Mouse (Mus musculus): ENCODE results near the gene Zar1l. TPM values are rescaled to one million over a fixed set of nuclear protein-coding genes. Genes with fewer than 3 reads are reported as not detected.

Gene Zar1l
- polyA plus RNA-seq, 1 experiment from 2014 or later, result not detected

DNA sequence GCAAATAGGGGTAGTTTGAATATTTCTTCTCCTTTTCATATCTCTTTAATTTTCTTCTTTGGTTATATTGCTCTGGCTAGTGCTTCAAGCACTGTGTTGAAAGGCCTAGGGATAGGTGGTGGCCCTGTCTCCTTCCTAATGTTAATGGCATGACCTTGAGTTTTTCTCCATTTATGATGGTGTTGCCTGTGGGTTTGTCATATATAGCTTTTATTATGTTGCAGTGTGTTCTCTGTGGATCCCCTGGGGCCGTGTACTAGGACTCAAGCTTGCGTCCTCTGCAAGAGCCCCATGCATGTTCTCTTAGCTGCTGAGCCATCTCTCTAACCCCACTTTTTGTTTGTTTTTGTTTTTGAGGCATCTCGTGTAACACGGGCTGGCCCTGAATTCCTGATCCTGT is 40.6 kb downstream of the Zar1l start:
- H3K27me3 ChIP-seq (ENCODE audit: control insufficient read depth, insufficient read depth, low read length), result no peaks in the 10 kb centered on the region
- no peaks in the 10 kb centered on the region for H3K9me3 ChIP-seq (replicated peaks; ENCODE audit: control insufficient read depth, low read length)
- ATAC-seq (replicated peaks; ENCODE audit: insufficient number of reproducible peaks, low FRiP score, low TSS enrichment, low read depth) (no peak), DNase-seq (ENCODE audit: low spot score) (no peak)
- H3K36me3 ChIP-seq (replicated peaks; ENCODE audit: control insufficient read depth, insufficient read depth, low read depth, low read length), result no peaks in the 10 kb centered on the region
- H3K27ac ChIP-seq (replicated peaks; ENCODE audit: low read depth, low read length), result no peak overlapping the region
- 62% methylated on average over 4 of the region's 4 CpGs for WGBS
- no peak overlapping the region for H3K9ac ChIP-seq (replicated peaks; ENCODE audit: low read length)
- no peaks in the 10 kb centered on the region for H3K4me1 ChIP-seq (ENCODE audit: control insufficient read depth, insufficient read depth, low read length)
- no peak overlapping the region for H3K4me2 ChIP-seq (ENCODE audit: low read depth, low read length)
- no peak overlapping the region for H3K4me3 ChIP-seq (ENCODE audit: low read depth, low read length)

DNA sequence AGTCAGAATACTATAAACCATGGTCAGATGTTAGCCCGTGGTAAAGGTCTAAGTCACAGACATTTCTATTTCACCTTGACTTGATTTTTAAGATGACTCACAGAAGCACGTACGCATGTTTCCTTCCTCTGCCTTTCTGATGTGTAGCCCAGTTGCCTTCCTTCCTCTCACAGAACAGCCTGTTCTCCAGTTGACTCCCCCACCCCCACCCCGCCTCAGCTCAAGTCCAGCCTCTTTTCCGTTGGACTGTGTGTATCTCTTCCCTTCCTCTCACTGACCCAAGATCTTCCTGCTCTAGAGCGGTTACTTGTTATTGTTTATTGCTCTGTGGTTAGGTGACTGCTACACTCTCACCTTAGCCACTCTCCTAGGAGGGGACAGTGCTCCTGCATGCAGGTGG is 49.5 kb downstream of the Zar1l start:
- H3K9ac ChIP-seq (replicated peaks; ENCODE audit: low read length), result no peak overlapping the region
- 64% methylated on average over 6 of the region's 6 CpGs for WGBS
- no peaks in the 10 kb centered on the region for H3K4me1 ChIP-seq (ENCODE audit: control insufficient read depth, insufficient read depth, low read length)
- DNase-seq (ENCODE audit: low spot score) (no peak), ATAC-seq (replicated peaks; ENCODE audit: insufficient number of reproducible peaks, low FRiP score, low TSS enrichment, low read depth) (no peak)
- no peak overlapping the region for H3K4me3 ChIP-seq (ENCODE audit: low read depth, low read length)
- H3K9me3 ChIP-seq (replicated peaks; ENCODE audit: control insufficient read depth, low read length), result no peaks in the 10 kb centered on the region
- H3K27me3 ChIP-seq (ENCODE audit: control insufficient read depth, insufficient read depth, low read length), result no peaks in the 10 kb centered on the region
- H3K4me2 ChIP-seq (ENCODE audit: low read depth, low read length), result no peak overlapping the region
- no peak overlapping the region for H3K27ac ChIP-seq (replicated peaks; ENCODE audit: low read depth, low read length)
- H3K36me3 ChIP-seq (replicated peaks; ENCODE audit: control insufficient read depth, insufficient read depth, low read depth, low read length), result no peaks in the 10 kb centered on the region

DNA sequence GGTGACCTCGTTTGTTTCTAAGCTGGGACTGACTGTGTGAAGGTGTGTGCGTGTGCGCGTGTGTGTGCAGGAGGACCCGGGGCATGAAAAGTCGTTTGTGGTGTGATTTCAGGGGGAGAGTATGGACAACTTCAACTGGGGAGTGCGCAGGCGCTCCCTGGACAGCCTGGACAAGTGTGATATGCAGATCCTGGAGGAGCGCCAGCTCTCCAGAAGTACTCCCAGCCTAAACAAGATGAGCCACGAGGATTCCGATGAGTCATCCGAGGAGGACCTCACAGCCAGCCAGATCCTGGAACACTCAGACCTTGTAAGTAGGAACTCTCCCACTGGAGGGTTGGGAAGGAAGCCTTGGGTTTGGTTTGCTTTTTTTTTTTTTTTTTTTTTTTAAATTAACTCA is 51.8 kb downstream of the Zar1l start:
- no peaks in the 10 kb centered on the region for H3K36me3 ChIP-seq (replicated peaks; ENCODE audit: control insufficient read depth, insufficient read depth, low read depth, low read length)
- no peaks in the 10 kb centered on the region for H3K27me3 ChIP-seq (ENCODE audit: control insufficient read depth, insufficient read depth, low read length)
- DNase-seq (ENCODE audit: low spot score) (no peak), ATAC-seq (replicated peaks; ENCODE audit: insufficient number of reproducible peaks, low FRiP score, low TSS enrichment, low read depth) (no peak)
- H3K9ac ChIP-seq (replicated peaks; ENCODE audit: low read length), result no peak overlapping the region
- 78% methylated on average over 12 of the region's 12 CpGs for WGBS
- no peak overlapping the region for H3K27ac ChIP-seq (replicated peaks; ENCODE audit: low read depth, low read length)
- H3K4me1 ChIP-seq (ENCODE audit: control insufficient read depth, insufficient read depth, low read length), result no peaks in the 10 kb centered on the region
- no peaks in the 10 kb centered on the region for H3K9me3 ChIP-seq (replicated peaks; ENCODE audit: control insufficient read depth, low read length)
- no peak overlapping the region for H3K4me3 ChIP-seq (ENCODE audit: low read depth, low read length)
- H3K4me2 ChIP-seq (ENCODE audit: low read depth, low read length), result no peak overlapping the region

DNA sequence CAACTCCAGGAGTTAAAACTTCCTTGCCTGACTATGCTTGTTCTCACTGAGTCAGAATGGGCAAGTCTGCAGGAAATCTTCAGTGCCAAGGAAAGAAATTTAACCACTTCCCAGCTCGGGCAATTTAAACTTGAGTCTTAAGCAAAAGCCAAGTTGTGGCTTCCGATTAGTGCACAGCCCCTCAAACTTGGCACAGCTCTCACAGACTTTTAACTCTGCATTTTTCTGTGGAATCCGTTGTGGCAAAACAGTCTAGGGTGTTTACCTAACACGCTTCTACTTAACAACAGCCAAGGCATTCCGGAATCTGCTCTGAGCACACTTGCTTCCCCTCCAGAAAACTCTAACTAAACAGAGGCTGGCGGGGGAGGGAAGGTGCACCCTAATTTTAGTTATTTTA is 52.7 kb downstream of the Zar1l start:
- H3K27ac ChIP-seq (replicated peaks; ENCODE audit: low read depth, low read length), result no peak overlapping the region
- H3K4me1 ChIP-seq (ENCODE audit: control insufficient read depth, insufficient read depth, low read length), result no peaks in the 10 kb centered on the region
- DNase-seq (ENCODE audit: low spot score) (no peak), ATAC-seq (replicated peaks; ENCODE audit: insufficient number of reproducible peaks, low FRiP score, low TSS enrichment, low read depth) (no peak)
- H3K4me2 ChIP-seq (ENCODE audit: low read depth, low read length), result no peak overlapping the region
- no peaks in the 10 kb centered on the region for H3K9me3 ChIP-seq (replicated peaks; ENCODE audit: control insufficient read depth, low read length)
- H3K36me3 ChIP-seq (replicated peaks; ENCODE audit: control insufficient read depth, insufficient read depth, low read depth, low read length), result no peaks in the 10 kb centered on the region
- H3K27me3 ChIP-seq (ENCODE audit: control insufficient read depth, insufficient read depth, low read length), result no peaks in the 10 kb centered on the region
- H3K9ac ChIP-seq (replicated peaks; ENCODE audit: low read length), result no peak overlapping the region
- WGBS, result 82% methylated on average over 6 of the region's 6 CpGs
- no peak overlapping the region for H3K4me3 ChIP-seq (ENCODE audit: low read depth, low read length)

DNA sequence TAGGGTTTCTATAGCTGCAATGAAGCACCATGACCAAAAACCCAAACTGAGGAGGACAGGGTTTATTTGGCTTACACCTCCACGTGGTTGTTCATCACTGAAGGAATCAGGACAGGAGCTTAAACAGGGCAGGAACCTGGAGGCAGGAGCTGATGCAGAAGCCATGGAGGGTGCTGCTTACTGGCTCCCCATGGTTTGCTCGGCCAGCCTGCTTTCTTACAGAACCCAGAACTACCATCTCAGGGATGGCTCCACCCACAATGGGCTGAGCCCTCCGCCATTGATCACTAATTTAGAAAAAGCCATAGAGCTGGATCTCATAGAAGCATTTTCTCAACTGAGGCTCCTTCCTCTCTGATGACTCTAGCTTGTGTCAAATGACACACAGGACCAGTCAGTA is 53.2 kb downstream of the Zar1l start:
- 78% methylated on average over 3 of the region's 3 CpGs for WGBS
- H3K9me3 ChIP-seq (replicated peaks; ENCODE audit: control insufficient read depth, low read length), result no peaks in the 10 kb centered on the region
- no peaks in the 10 kb centered on the region for H3K4me1 ChIP-seq (ENCODE audit: control insufficient read depth, insufficient read depth, low read length)
- no peak overlapping the region for H3K9ac ChIP-seq (replicated peaks; ENCODE audit: low read length)
- H3K27ac ChIP-seq (replicated peaks; ENCODE audit: low read depth, low read length), result no peak overlapping the region
- ATAC-seq (replicated peaks; ENCODE audit: insufficient number of reproducible peaks, low FRiP score, low TSS enrichment, low read depth) (no peak), DNase-seq (ENCODE audit: low spot score) (no peak)
- H3K27me3 ChIP-seq (ENCODE audit: control insufficient read depth, insufficient read depth, low read length), result no peaks in the 10 kb centered on the region
- H3K4me3 ChIP-seq (ENCODE audit: low read depth, low read length), result no peak overlapping the region
- no peaks in the 10 kb centered on the region for H3K36me3 ChIP-seq (replicated peaks; ENCODE audit: control insufficient read depth, insufficient read depth, low read depth, low read length)
- no peak overlapping the region for H3K4me2 ChIP-seq (ENCODE audit: low read depth, low read length)

DNA sequence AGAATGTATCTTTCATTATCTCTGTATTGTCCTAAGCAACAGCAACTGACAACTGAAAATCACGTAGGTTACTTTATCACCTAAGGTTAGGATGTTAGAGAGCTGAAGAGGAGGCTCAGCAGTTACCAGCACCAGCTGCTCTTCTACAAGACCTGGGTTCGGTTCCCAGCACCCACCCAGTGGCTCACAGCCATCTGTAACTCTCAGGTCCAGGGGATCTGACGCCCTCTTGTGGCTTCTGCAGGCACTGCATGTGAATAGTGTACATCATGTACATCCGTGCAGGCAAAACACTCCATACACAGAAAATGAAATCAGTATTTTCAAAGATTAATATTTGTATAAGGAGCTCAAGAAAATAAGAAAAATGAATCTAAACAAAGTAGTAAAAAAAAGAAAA is 58.2 kb downstream of the Zar1l start:
- Histone ChIP-seq H3K4me3 (ENCODE audit: low read depth, low read length) (no peak overlapping the region), H3K4me2 (ENCODE audit: low read depth, low read length) (no peak overlapping the region), H3K27me3 (ENCODE audit: control insufficient read depth, insufficient read depth, low read length) (no peaks in the 10 kb centered on the region), H3K4me1 (ENCODE audit: control insufficient read depth, insufficient read depth, low read length) (no peaks in the 10 kb centered on the region), H3K9ac (replicated peaks; ENCODE audit: low read length) (no peak overlapping the region), H3K9me3 (replicated peaks; ENCODE audit: control insufficient read depth, low read length) (no peaks in the 10 kb centered on the region), H3K27ac (replicated peaks; ENCODE audit: low read depth, low read length) (no peak overlapping the region), H3K36me3 (replicated peaks; ENCODE audit: control insufficient read depth, insufficient read depth, low read depth, low read length) (no peaks in the 10 kb centered on the region)
- WGBS, result 79% methylated on average over 4 of the region's 4 CpGs
- DNase-seq (ENCODE audit: low spot score) (no peak), ATAC-seq (replicated peaks; ENCODE audit: insufficient number of reproducible peaks, low FRiP score, low TSS enrichment, low read depth) (no peak)

DNA sequence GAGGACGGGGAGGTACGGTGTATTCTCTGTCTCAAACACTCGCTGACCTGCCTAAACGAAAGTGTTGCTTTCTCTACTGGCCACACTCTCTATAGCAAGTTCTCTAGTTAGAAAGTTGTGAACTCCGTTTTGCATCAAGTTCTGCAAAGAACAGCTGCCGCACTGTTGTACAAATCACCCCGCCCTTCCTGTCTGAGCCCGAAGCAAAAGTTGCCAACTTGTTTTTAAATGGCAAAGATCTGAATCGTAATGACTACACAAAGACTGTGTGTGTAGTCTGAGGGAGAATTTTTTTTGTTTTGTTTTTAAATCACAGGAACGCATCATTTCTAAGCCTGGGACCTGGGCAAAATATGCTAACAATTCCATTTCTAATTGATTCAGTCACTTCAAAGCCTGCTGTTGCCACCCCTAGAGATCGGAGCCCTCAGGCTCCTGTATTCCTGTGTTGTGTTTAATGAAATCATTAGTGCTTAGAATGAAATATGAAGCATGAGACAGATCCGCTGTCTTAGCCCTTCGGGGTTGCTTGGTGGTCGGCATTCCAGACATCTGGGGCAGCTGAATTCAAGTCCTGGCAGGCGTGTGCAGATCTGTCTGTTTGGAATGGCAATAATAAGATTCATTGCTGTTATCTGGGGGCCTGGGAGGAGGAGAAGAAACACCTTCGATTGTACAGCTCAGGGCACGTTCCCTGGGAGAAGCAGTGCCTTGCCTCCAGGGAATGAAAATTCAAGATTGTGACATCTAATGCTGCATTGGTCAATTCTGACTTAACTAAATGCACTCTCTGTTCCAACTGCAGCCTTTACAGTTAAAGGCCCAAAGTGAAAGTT is 59.8 kb downstream of the Zar1l start:
- no peak overlapping the region for H3K4me2 ChIP-seq (ENCODE audit: low read depth, low read length)
- WGBS, result 54% methylated on average over 17 of the region's 17 CpGs
- no peak for ATAC-seq (replicated peaks; ENCODE audit: insufficient number of reproducible peaks, low FRiP score, low TSS enrichment, low read depth)

DNA sequence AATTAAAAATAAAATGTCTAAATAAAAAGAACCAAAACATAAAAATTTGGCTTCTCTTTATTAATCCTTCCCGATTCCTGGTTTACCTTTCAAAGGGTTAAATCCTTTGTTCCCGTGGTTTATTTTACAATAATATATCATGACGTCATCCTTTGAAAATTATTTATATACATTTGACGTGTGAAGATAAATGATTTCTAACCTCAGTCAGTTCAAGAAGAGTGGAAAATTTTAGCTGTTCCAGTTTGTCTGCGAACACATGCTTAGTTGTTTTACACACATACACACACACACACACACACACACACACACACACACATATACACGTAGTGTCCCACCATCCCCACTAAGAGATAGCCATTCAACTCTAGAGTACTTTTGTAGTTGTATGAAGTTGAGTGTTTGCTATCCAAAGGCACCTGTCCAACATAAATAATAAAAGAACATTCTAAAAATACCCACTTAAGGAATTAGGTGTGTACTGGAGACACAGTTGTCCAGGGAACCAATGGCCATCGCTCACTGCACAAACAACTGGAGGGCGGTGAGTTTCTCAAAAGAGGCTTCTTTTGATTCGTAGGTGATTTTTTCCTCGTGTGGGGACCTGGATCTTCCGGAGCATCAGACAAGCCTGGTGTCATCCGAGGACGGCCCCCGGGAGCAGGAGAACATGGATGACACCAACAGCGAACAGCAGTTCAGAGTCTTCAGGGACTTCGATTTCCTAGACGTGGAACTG is 60.6 kb downstream of the Zar1l start:
- Histone ChIP-seq H3K4me2 (ENCODE audit: low read depth, low read length) (no peak overlapping the region), H3K9ac (replicated peaks; ENCODE audit: low read length) (no peak overlapping the region), H3K36me3 (replicated peaks; ENCODE audit: control insufficient read depth, insufficient read depth, low read depth, low read length) (no peaks in the 10 kb centered on the region), H3K4me3 (ENCODE audit: low read depth, low read length) (no peak overlapping the region), H3K27ac (replicated peaks; ENCODE audit: low read depth, low read length) (no peak overlapping the region), H3K4me1 (ENCODE audit: control insufficient read depth, insufficient read depth, low read length) (no peaks in the 10 kb centered on the region), H3K27me3 (ENCODE audit: control insufficient read depth, insufficient read depth, low read length) (no peaks in the 10 kb centered on the region), H3K9me3 (replicated peaks; ENCODE audit: control insufficient read depth, low read length) (no peaks in the 10 kb centered on the region)
- 84% methylated on average over 17 of the region's 17 CpGs for WGBS
- no peak for ATAC-seq (replicated peaks; ENCODE audit: insufficient number of reproducible peaks, low FRiP score, low TSS enrichment, low read depth)
- DNase-seq (ENCODE audit: low spot score), result no peak

More for the DNA sequence above, 59.8 kb downstream of the Zar1l start:
- H3K36me3 ChIP-seq (replicated peaks; ENCODE audit: control insufficient read depth, insufficient read depth, low read depth, low read length), result no peaks in the 10 kb centered on the region
- no peaks in the 10 kb centered on the region for H3K27me3 ChIP-seq (ENCODE audit: control insufficient read depth, insufficient read depth, low read length)
- H3K27ac ChIP-seq (replicated peaks; ENCODE audit: low read depth, low read length), result no peak overlapping the region
- no peaks in the 10 kb centered on the region for H3K9me3 ChIP-seq (replicated peaks; ENCODE audit: control insufficient read depth, low read length)
- no peaks in the 10 kb centered on the region for H3K4me1 ChIP-seq (ENCODE audit: control insufficient read depth, insufficient read depth, low read length)
- H3K9ac ChIP-seq (replicated peaks; ENCODE audit: low read length), result no peak overlapping the region
- peak; percentile 55 for DNase-seq (ENCODE audit: low spot score)
- H3K4me3 ChIP-seq (ENCODE audit: low read depth, low read length), result no peak overlapping the region

Measured in embryonic facial prominence, embryonic 11.5 days (tissue).